Mouse (Mus musculus) small intestine, adult 2 months (tissue): ENCODE measurements around the gene U2af1l4.

Source experiments
- CTCF ChIP-seq: fragments of 200-500 bp; IDR thresholded peaks from 2 replicates; pipeline ENCODE4 v1.5.1; 2012; ENCODE audit warnings: low read depth, mild to moderate bottlenecking, control low read depth, inconsistent platforms, low read length, moderate library complexity, mixed read lengths; ENCODE audit not compliant: insufficient replicate concordance, insufficient read length; ENCODE audit errors: extremely low read depth
- POLR2A ChIP-seq: fragments of 200-500 bp; IDR thresholded peaks from 2 replicates; pipeline ENCODE4 v1.6.1; 2012; ENCODE audit warnings: low read depth, mild to moderate bottlenecking, control low read depth, inconsistent platforms, low read length, moderate library complexity

DNA sequence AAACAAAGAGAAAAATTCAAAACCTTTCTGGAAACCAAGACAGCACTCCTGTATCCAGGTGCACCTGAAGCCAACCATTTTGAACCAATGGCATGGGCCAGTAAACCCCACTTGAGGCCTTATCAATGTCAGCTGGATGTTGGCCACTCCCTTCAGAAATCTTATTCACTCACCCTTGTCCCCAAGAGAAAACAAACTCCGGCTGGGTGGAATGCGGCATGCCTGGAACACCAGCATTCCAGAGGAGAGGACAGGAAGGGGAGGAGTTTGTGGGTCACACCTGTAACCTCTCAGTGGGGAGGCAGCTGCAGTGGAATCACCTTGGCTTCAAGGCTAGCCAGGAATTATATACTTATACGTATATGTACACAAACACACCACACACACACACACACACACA lies 39.5 kb downstream of the U2af1l4 start:
- no peak for TF ChIP-seq CTCF
- TF ChIP-seq POLR2A: no peak
